Mouse (Mus musculus) intestine, embryonic 15.5 days (tissue): ENCODE results near the gene Asb1. TPM values are rescaled to one million over a fixed set of nuclear protein-coding genes. Genes with fewer than 3 reads are reported as not detected.
A peak's percentile ranks its signal among the peaks of the same experiment; 100 is the strongest.

Source experiments
- ATAC-seq: fragments of 200-750 bp; cut with Nextera tagmentation; 2 replicates; pipeline ENCODE4 v1.8.0; 2017; ENCODE audit warnings: moderate TSS enrichment, moderate library complexity
- H3K27ac ChIP-seq: fragments of 300-500 bp; sonication (generic); 2 replicates; pipeline ENCODE4 v1.5.1; 2015; ENCODE audit warnings: mild to moderate bottlenecking, inconsistent platforms
- H3K27me3 ChIP-seq: fragments of 300-500 bp; sonication (generic); replicated peaks from 2 replicates; pipeline ENCODE4 v1.6.1; 2015; ENCODE audit warnings: inconsistent platforms
- H3K36me3 ChIP-seq: fragments of 300-500 bp; sonication (generic); 2 replicates; pipeline ENCODE4 v1.6.1; 2015; ENCODE audit warnings: inconsistent platforms
- H3K4me1 ChIP-seq: fragments of 300-500 bp; sonication (generic); replicated peaks from 2 replicates; pipeline ENCODE4 v1.6.1; 2015; ENCODE audit warnings: inconsistent platforms
- H3K4me2 ChIP-seq: fragments of 300-500 bp; sonication (generic); replicated peaks from 2 replicates; pipeline ENCODE4 v1.6.1; 2015; ENCODE audit warnings: mild to moderate bottlenecking, inconsistent platforms
- H3K4me3 ChIP-seq: fragments of 300-500 bp; sonication (generic); replicated peaks from 2 replicates; pipeline ENCODE4 v1.5.1; 2015; ENCODE audit warnings: inconsistent platforms
- H3K9ac ChIP-seq: fragments of 300-500 bp; sonication (generic); 2 replicates; pipeline ENCODE4 v1.6.1; 2015; ENCODE audit warnings: inconsistent platforms
- H3K9me3 ChIP-seq: fragments of 300-500 bp; sonication (generic); 2 replicates; pipeline ENCODE4 v1.6.1; 2016; ENCODE audit warnings: inconsistent platforms
- WGBS: fragments of 180-500 bp; shearing (Covaris S2); methylation state at CpG from one replicate; pipeline ENCODE4 v1.1.7; 2015; 5-methylcytosine and 5-hydroxymethylcytosine counted together
- polyA plus RNA-seq: library from polyadenylated mRNA; unstranded; fragments of >200 nt; fragmentation: Nextera tagmentation; extraction: Ambion mirVana; gene quantifications from 2 replicates; pipeline ENCODE4 v1.2.1, GENCODE M21; 2015

The Asb1 gene
- polyA plus RNA-seq, 1 experiment from 2014 or later = 3.8 TPM

GRCm38 (mm10) chr1:91584969-91585835 lies 44.9 kb downstream of the Asb1 start:
- Histone ChIP-seq H3K4me3 (no peak overlapping the region), H3K36me3 (no peaks in the 10 kb centered on the region), H3K4me2 (no peak overlapping the region), H3K4me1 (no peaks in the 10 kb centered on the region), H3K9ac (no peak overlapping the region), H3K27me3 (no peaks in the 10 kb centered on the region), H3K9me3 (no peaks in the 10 kb centered on the region), H3K27ac (no peak overlapping the region)
- WGBS = 53% methylated on average over 17 of the region's 17 CpGs
- ATAC-seq = no peak

- no peaks in the 10 kb centered on the region for H3K36me3 ChIP-seq
- no peak overlapping the region for H3K27ac ChIP-seq
- H3K4me1 ChIP-seq = no peaks in the 10 kb centered on the region
- no peak overlapping the region for H3K4me2 ChIP-seq
- no peak overlapping the region for H3K9ac ChIP-seq
- no peaks in the 10 kb centered on the region for H3K27me3 ChIP-seq
- no peak for ATAC-seq
- no peaks in the 10 kb centered on the region for H3K9me3 ChIP-seq
- H3K4me3 ChIP-seq = no peak overlapping the region
- 43% methylated on average over 6 of the region's 6 CpGs for WGBS
Observed at GRCm38 (mm10) chr1:91589738-91590137, 49.4 kb downstream of the Asb1 start.

- no peaks in the 10 kb centered on the region for H3K36me3 ChIP-seq
- 91% methylated on average over 9 of the region's 9 CpGs for WGBS
- no peak overlapping the region for H3K4me3 ChIP-seq
- H3K27me3 ChIP-seq = no peaks in the 10 kb centered on the region
- H3K4me1 ChIP-seq = no peaks in the 10 kb centered on the region; the same call in 1 of the 2 replicates
- ATAC-seq = no peak
- H3K27ac ChIP-seq = no peak overlapping the region
- no peak overlapping the region for H3K4me2 ChIP-seq
- H3K9me3 ChIP-seq = no peaks in the 10 kb centered on the region
- no peak overlapping the region for H3K9ac ChIP-seq
Observed at GRCm38 (mm10) chr1:91595521-91596020, 55.2 kb downstream of the Asb1 start.

GRCm38 (mm10) chr1:91597611-91598010 lies 57.3 kb downstream of the Asb1 start:
- ATAC-seq = no peak
- Histone ChIP-seq H3K4me2 (no peak overlapping the region), H3K36me3 (no peaks in the 10 kb centered on the region), H3K9me3 (no peaks in the 10 kb centered on the region), H3K4me1 (no peaks in the 10 kb centered on the region; the same call in 1 of the 2 replicates), H3K27me3 (no peaks in the 10 kb centered on the region), H3K4me3 (no peak overlapping the region), H3K9ac (no peak overlapping the region), H3K27ac (no peak overlapping the region)
- 89% methylated on average over 5 of the region's 5 CpGs for WGBS

- Histone ChIP-seq H3K4me3 (no peak overlapping the region), H3K4me2 (no peak overlapping the region), H3K4me1 (no peaks in the 10 kb centered on the region; the same call in 1 of the 2 replicates), H3K36me3 (no peaks in the 10 kb centered on the region), H3K9ac (no peak overlapping the region), H3K27ac (no peak overlapping the region), H3K27me3 (no peaks in the 10 kb centered on the region), H3K9me3 (no peaks in the 10 kb centered on the region)
- 28% methylated on average over 9 of the region's 9 CpGs for WGBS
- peak; percentile 78 for ATAC-seq
Observed at GRCm38 (mm10) chr1:91600671-91601361, 60.5 kb downstream of the Asb1 start.

- no peaks in the 10 kb centered on the region for H3K27me3 ChIP-seq
- no peaks in the 10 kb centered on the region for H3K9me3 ChIP-seq
- no peak overlapping the region for H3K27ac ChIP-seq
- H3K36me3 ChIP-seq = no peaks in the 10 kb centered on the region
- H3K4me2 ChIP-seq = no peak overlapping the region
- WGBS = 83% methylated on average over 2 of the region's 2 CpGs
- ATAC-seq = no peak
- H3K9ac ChIP-seq = no peak overlapping the region
- no peak overlapping the region for H3K4me3 ChIP-seq
- H3K4me1 ChIP-seq = no peaks in the 10 kb centered on the region; the same call in 1 of the 2 replicates
Observed at GRCm38 (mm10) chr1:91601362-91602096, 61.2 kb downstream of the Asb1 start.

- H3K4me1 ChIP-seq = no peaks in the 10 kb centered on the region; the same call in 1 of the 2 replicates
- H3K9ac ChIP-seq = no peak overlapping the region
- H3K4me2 ChIP-seq = no peak overlapping the region
- 62% methylated on average over 14 of the region's 14 CpGs for WGBS
- no peaks in the 10 kb centered on the region for H3K9me3 ChIP-seq
- H3K36me3 ChIP-seq = no peaks in the 10 kb centered on the region
- no peak overlapping the region for H3K4me3 ChIP-seq
- no peaks in the 10 kb centered on the region for H3K27me3 ChIP-seq
- ATAC-seq = no peak
- H3K27ac ChIP-seq = no peak overlapping the region
Observed at GRCm38 (mm10) chr1:91605632-91606031, 65.3 kb downstream of the Asb1 start.

- H3K4me2 ChIP-seq = no peak overlapping the region
- peaks cover 9% of the 10 kb centered on the region for H3K4me1 ChIP-seq
- H3K36me3 ChIP-seq = no peaks in the 10 kb centered on the region
- WGBS = 95% methylated on average over 7 of the region's 7 CpGs
- H3K27me3 ChIP-seq = no peaks in the 10 kb centered on the region
- ATAC-seq = no peak
- no peak overlapping the region for H3K27ac ChIP-seq
- H3K9me3 ChIP-seq = no peaks in the 10 kb centered on the region
- no peak overlapping the region for H3K4me3 ChIP-seq
- H3K9ac ChIP-seq = no peak overlapping the region
Observed at GRCm38 (mm10) chr1:91606701-91607100, 66.4 kb downstream of the Asb1 start.

- no peaks in the 10 kb centered on the region for H3K27me3 ChIP-seq
- H3K27ac ChIP-seq = no peak overlapping the region
- no peak overlapping the region for H3K4me3 ChIP-seq
- H3K36me3 ChIP-seq = no peaks in the 10 kb centered on the region
- H3K9ac ChIP-seq = no peak overlapping the region
- ATAC-seq = no peak
- no peak overlapping the region for H3K4me2 ChIP-seq
- peaks cover 14% of the 10 kb centered on the region for H3K4me1 ChIP-seq
- WGBS = 73% methylated on average over 6 of the region's 6 CpGs
- no peaks in the 10 kb centered on the region for H3K9me3 ChIP-seq
Observed at GRCm38 (mm10) chr1:91607141-91607540, 66.8 kb downstream of the Asb1 start.

Other genes starting within 250 kb of the Asb1 start
- gene Scly, start 242.2 kb upstream of the Asb1 start, polyA plus RNA-seq = 18.6 and 21.7 TPM in 2 replicates
- 0.04 TPM in 2 replicates for gene Espnl, start 218.5 kb upstream of the Asb1 start, polyA plus RNA-seq
- 0.44 and 0.53 TPM in 2 replicates for gene Klhl30, start 189.5 kb upstream of the Asb1 start, polyA plus RNA-seq
- 9.5 and 10.0 TPM in 2 replicates for gene Erfe, start 174.1 kb upstream of the Asb1 start, polyA plus RNA-seq
- gene Ilkap, start 141.7 kb upstream of the Asb1 start, polyA plus RNA-seq = 119 and 128 TPM in 2 replicates
- 94.0 and 103 TPM in 2 replicates for gene Hes6, start 126.5 kb upstream of the Asb1 start, polyA plus RNA-seq
- 7.8 and 7.9 TPM in 2 replicates for gene Per2, start 81.2 kb upstream of the Asb1 start, polyA plus RNA-seq
- gene Traf3ip1, start 45.9 kb upstream of the Asb1 start, polyA plus RNA-seq = 7.2 and 8.1 TPM in 2 replicates